Mouse (Mus musculus) intestine, embryonic 14.5 days (tissue): ENCODE measurements around the gene Ids. TPM values are rescaled to one million over a fixed set of nuclear protein-coding genes. Genes with fewer than 3 reads are reported as not detected.

Source experiments
- polyA plus RNA-seq: library from polyadenylated mRNA; unstranded; fragments of >200 nt; fragmentation: Nextera tagmentation; extraction: Ambion mirVana; gene quantifications from 2 replicates; pipeline ENCODE4 v1.2.1, GENCODE M21; 2014

Gene Ids
- polyA plus RNA-seq, 1 experiment from 2014 or later, result 3.4 TPM

Other genes with a start within 250 kb of the Ids start
- 31.9 and 34.4 TPM in 2 replicates for gene 1110012L19Rik, start 20.8 kb upstream of the Ids start, polyA plus RNA-seq
- 41.3 and 45.5 TPM in 2 replicates for gene Tmem185a, start 112.1 kb upstream of the Ids start, polyA plus RNA-seq